Mouse (Mus musculus): ENCODE measurements around the gene Pfkfb4.

Gene Pfkfb4

GRCm38 (mm10) chr9:108992620-108993361 lies 1.2 kb downstream of the Pfkfb4 start:
- DNase-seq (ENCODE audit: low read depth, low spot score): no peak

- no peak for DNase-seq (ENCODE audit: low read depth, low spot score)
These were observed 4.8 kb downstream of the Pfkfb4 start for GRCm38 (mm10) chr9:108996411-108996810.

- no peak for DNase-seq (ENCODE audit: low read depth, low spot score)
These were observed 6.9 kb downstream of the Pfkfb4 start for GRCm38 (mm10) chr9:108998287-108999166.

- DNase-seq (ENCODE audit: low read depth, low spot score): no peak
These were observed 7.6 kb downstream of the Pfkfb4 start for GRCm38 (mm10) chr9:108999167-108999526.

GRCm38 (mm10) chr9:109000726-109001125 lies 9.1 kb downstream of the Pfkfb4 start:
- DNase-seq (ENCODE audit: low read depth, low spot score): peak; percentile 69

- peak; percentile 49 for DNase-seq (ENCODE audit: low read depth, low spot score)
These were observed 11.6 kb downstream of the Pfkfb4 start for GRCm38 (mm10) chr9:109003201-109003600.

- no peak for DNase-seq (ENCODE audit: low read depth, low spot score)
These were observed 15.6 kb downstream of the Pfkfb4 start for GRCm38 (mm10) chr9:109007025-109007780.

GRCm38 (mm10) chr9:109008081-109008480 lies 16.5 kb downstream of the Pfkfb4 start:
- DNase-seq (ENCODE audit: low read depth, low spot score): no peak

- DNase-seq (ENCODE audit: low read depth, low spot score): no peak
These were observed 17.5 kb downstream of the Pfkfb4 start for GRCm38 (mm10) chr9:109008994-109009635.

GRCm38 (mm10) chr9:109009636-109010315 lies 18.2 kb downstream of the Pfkfb4 start:
- no peak for DNase-seq (ENCODE audit: low read depth, low spot score)

GRCm38 (mm10) chr9:109010316-109010690 lies 18.7 kb downstream of the Pfkfb4 start:
- DNase-seq (ENCODE audit: low read depth, low spot score): no peak

GRCm38 (mm10) chr9:109015397-109015796 lies 23.8 kb downstream of the Pfkfb4 start:
- no peak for DNase-seq (ENCODE audit: low read depth, low spot score)

- DNase-seq (ENCODE audit: low read depth, low spot score): no peak
These were observed 25.5 kb downstream of the Pfkfb4 start for GRCm38 (mm10) chr9:109016973-109017604.

- no peak for DNase-seq (ENCODE audit: low read depth, low spot score)
These were observed 29.9 kb downstream of the Pfkfb4 start for GRCm38 (mm10) chr9:109021428-109021827.

- DNase-seq (ENCODE audit: low read depth, low spot score): no peak
These were observed 31.5 kb downstream of the Pfkfb4 start for GRCm38 (mm10) chr9:109022866-109023685.

GRCm38 (mm10) chr9:109027521-109027920 lies 35.9 kb downstream of the Pfkfb4 start:
- DNase-seq (ENCODE audit: low read depth, low spot score): no peak

GRCm38 (mm10) chr9:109028421-109028820 lies 36.8 kb downstream of the Pfkfb4 start:
- DNase-seq (ENCODE audit: low read depth, low spot score): no peak

- no peak for DNase-seq (ENCODE audit: low read depth, low spot score)
These were observed 37.3 kb downstream of the Pfkfb4 start for GRCm38 (mm10) chr9:109028919-109029318.

GRCm38 (mm10) chr9:109030312-109030711 lies 38.7 kb downstream of the Pfkfb4 start:
- DNase-seq (ENCODE audit: low read depth, low spot score): no peak

GRCm38 (mm10) chr9:109031001-109031400 lies 39.4 kb downstream of the Pfkfb4 start:
- no peak for DNase-seq (ENCODE audit: low read depth, low spot score)
